Mouse (Mus musculus) CD4-positive, CD25-positive, alpha-beta regulatory T cell, adult 9 weeks (primary cell): ENCODE data around the gene Rasgef1a. TPM values are rescaled to one million over a fixed set of nuclear protein-coding genes. Genes with fewer than 3 reads are reported as not detected.

ENCODE experiments used
- polyA plus RNA-seq: library from polyadenylated mRNA; unstranded; fragments of 100-300 nt; shearing (Covaris generic); gene quantifications from one replicate; pipeline ENCODE4 v1.2.1, GENCODE M21; 2017

The Rasgef1a gene
- polyA plus RNA-seq = 8.9 TPM

DNA sequence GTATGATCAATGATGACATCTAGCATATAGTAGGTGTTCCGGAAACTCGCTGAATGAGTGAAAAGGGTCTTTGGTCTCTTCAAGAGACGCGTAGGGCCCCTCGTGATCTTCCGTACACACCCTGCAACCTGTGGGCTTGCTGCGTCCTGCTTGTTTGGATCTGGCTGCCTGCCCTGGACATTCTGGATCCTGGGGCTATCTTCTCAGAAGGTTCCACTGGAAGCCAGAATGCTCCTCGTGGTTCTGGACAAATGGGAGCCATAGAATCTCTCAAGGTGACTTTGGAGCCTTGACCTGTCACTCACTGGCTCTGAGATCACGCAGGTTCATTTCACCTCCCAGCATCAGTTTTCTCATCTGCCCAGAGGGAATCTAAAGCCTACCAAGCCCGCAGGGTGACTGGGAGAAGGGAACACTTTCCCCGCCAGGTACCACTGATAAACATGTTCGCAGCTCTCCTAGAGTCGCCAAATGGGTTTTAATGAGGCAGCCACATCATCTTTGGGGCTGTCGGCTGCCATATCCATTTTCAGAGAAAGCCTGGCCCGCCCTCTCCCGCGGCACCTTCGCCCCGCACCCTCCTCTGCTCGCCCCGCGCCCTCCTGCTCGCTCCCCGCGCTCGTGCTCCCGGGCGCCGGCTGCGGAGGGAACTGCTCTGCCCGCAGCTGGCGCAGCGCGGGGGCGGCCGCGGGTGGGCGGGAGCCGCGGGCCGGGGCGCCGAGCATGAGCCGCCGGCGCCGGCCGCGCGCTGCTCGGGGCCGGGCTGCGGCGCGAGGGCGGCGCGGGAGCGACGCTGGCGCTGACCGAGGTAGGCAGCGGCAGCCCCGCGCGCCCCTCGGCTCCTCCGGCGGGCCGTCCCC lies at the start of gene Rasgef1a:
Rasgef1a (plus strand) TSS at position 683 of the 860 bp plus-strand sequence.

DNA sequence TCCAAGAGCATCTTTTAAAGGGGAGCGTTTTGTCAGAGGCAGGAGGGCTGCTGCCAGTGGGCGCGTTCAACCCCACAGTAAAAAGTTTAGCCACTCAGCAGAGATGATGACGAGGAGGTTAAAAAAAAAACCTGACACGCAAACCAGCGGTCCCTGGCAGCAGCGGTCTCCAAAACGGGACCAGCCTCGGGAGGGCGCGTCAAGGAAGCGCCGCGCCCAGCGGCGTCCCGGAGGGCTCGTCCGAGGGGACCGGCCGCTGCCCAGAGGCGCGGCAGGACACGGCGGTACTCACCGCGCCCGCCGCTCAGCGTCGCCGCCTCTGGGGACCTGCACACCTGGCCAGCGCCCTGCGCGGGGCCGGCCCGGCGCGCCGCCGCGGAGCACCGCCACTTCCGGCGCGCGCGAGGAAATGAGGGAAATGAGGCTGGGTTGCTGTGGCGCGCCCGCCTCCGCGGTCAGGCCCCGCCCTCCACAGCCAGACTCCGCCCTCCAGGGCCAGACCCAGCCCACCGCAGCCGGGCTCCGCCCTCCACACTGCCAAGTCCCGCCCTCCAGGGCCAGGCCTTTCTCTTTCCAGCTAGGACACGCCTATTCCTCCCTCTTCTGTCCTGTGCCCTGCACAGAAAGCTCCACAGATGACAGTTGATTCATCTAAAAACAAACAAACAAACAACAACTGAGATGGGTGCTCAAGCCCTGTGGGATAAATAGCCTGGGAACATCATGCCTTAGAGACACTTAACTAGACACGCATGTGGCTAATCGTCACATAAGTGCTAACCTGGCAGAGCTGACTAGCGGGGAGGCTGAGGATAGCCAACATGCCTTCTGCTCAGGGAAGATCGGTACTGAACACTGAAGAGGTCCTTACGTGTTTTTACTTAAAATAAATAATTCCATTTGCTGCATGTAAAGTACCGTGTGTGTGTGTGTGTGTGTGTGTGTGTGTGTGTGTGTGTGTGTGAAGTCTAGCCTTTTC lies 127.8 kb downstream of the Rasgef1a start, which contains the start of gene Csgalnact2:
Csgalnact2 (minus strand) TSS at position 410 of the 979 bp plus-strand sequence.

Other genes starting within 250 kb of the Rasgef1a start
- gene Zfp637, start 170.3 kb upstream of the Rasgef1a start, polyA plus RNA-seq = 35.0 TPM
- gene Zfp239, start 149.3 kb upstream of the Rasgef1a start, polyA plus RNA-seq = 3.2 TPM
- gene Hnrnpf, start 111.1 kb upstream of the Rasgef1a start, polyA plus RNA-seq = 1,289 TPM
- 3.1 TPM for gene Fxyd4, start 73.7 kb upstream of the Rasgef1a start, polyA plus RNA-seq
- gene Csgalnact2, start 127.7 kb downstream of the Rasgef1a start, polyA plus RNA-seq = 7.5 TPM
- gene Ret, start 186.3 kb downstream of the Rasgef1a start, polyA plus RNA-seq = 0.50 TPM